Mouse (Mus musculus): ENCODE measurements around the gene Fam189a1. TPM values are rescaled to one million over a fixed set of nuclear protein-coding genes. Genes with fewer than 3 reads are reported as not detected.

The Fam189a1 gene
- polyA plus RNA-seq, 1 experiment from 2014 or later = 0.74 TPM

DNA sequence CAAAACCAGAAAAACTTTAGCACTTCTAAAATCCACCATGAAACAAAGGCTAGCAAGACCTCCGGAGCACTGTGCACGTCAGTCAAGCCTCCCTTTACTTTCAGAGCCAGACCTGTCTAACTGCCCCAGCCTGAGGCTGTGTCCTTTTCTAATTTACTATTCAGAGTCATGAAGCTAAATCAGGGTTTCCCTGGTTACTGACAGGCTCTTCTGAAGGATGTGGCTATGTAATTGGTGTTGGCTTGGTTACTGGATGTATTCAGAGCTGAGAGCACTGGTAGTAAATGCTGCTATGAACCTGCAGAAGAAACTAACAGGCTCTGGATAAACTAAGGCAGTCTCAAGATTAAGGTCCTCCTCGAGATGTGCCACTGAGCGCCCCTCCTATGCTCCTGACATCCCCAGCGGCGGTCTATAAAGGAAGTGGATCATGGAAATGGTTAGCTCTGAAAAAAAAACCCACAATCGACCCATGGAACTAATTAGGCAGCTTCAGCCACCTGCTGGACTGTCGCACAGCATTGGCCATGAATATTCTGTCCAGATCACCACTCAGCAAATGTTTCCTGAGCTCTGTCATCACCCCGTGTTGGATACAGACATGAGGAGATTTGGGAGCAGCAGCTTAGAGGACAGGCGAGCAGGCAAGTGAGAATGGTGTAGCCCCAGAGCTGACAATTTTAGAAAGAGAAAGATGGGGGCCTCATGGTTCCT is 315.3 kb downstream of the Fam189a1 start:
- Histone ChIP-seq H3K9me3 (replicated peaks; ENCODE audit: low read length) (no peaks in the 10 kb centered on the region), H3K4me3 (replicated peaks; ENCODE audit: low read depth, low read length) (no peak overlapping the region)
- TF ChIP-seq CTCF (IDR thresholded peaks at IDR 0.05; ENCODE audit: low read depth) = no peak

DNA sequence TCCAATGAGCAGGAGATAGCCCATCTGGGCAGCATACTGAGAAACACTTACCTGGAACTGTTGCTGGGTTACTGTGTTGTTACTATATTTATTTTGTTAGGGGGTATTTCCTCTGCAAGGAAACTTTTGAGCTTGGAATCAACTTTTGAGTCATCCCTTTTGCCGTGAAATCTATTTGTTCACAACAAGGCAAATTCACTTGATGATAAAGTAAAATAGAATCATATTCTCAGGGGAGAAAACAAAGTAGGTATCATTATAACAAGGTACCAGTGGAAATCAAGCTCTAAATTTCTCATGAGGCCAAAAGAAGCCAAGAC is 315.8 kb downstream of the Fam189a1 start:
- Histone ChIP-seq H3K9ac (ENCODE audit: low read depth, low read length) (no peak overlapping the region), H3K4me3 (replicated peaks; ENCODE audit: low read depth, low read length) (peak overlapping the region; percentile 16; the same call in 1 of the 2 replicates)

More for the DNA sequence above, 315.3 kb downstream of the Fam189a1 start:
- Histone ChIP-seq H3K4me2 (ENCODE audit: low read length) (no peak overlapping the region), H3K27me3 (ENCODE audit: insufficient read depth, low read length) (no peaks in the 10 kb centered on the region), H3K27ac (no peak overlapping the region), H3K9ac (ENCODE audit: low read depth, low read length) (no peak overlapping the region), H3K4me1 (replicated peaks; ENCODE audit: insufficient read depth, low read length) (0 out of 2 replicates have a peak, but pooled peaks cover 8% of the 10 kb centered on the region), H3K36me3 (ENCODE audit: insufficient read depth, low read length) (no peaks in the 10 kb centered on the region)
- ATAC-seq (replicated peaks; ENCODE audit: low FRiP score, low read depth) (no peak), DNase-seq (ENCODE audit: low spot score) (no peak)
- 71% methylated on average over 10 of the region's 10 CpGs for WGBS

DNA sequence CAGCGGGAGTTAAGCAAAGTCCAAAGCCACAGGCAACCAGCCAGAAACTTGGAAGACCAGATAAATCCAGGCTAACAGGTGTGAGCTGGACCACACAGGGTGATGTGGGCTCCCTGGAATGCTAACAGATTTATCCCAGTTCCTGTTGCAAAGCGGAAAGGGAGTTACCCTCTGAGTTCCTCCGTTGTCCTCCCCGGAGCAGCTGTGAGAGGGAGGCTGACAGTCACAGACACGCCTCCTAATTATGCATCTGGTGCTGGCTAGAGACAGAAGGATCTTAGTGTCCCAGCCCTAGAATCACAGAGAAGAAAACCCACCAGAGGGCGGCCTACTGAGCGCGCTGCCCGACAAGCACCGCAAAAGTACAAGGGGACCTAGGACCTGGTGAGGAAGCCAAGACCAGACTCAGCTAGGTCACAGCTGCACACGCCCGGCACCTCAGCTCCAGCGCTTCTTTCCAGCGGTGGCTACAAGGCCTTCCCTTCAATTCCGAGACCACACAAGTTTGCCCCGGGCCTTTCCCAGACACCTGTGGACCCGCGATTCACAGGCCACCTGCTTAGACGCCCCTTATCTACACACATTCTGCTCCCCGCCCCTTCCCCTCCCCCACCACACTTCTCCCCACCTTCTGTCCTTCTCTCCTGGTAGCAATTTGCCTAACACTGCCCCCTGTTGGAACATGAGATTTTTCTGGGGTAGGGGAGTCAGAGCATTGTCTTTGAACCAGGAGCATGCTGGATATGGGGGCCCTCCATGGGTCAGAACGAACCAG is 316.4 kb downstream of the Fam189a1 start:
- Histone ChIP-seq H3K27me3 (ENCODE audit: insufficient read depth, low read length) (no peaks in the 10 kb centered on the region), H3K4me3 (replicated peaks; ENCODE audit: low read depth, low read length) (peak overlapping the region; percentile 16), H3K27ac (peak overlapping the region; percentile 19; the same call in 1 of the 2 replicates), H3K36me3 (ENCODE audit: insufficient read depth, low read length) (no peaks in the 10 kb centered on the region), H3K9ac (ENCODE audit: low read depth, low read length) (0 out of 2 replicates have a peak overlapping the region, but pooled peaks have one; percentile 23), H3K9me3 (replicated peaks; ENCODE audit: low read length) (no peaks in the 10 kb centered on the region), H3K4me1 (replicated peaks; ENCODE audit: insufficient read depth, low read length) (0 out of 2 replicates have a peak, but pooled peaks cover 8% of the 10 kb centered on the region), H3K4me2 (ENCODE audit: low read length) (peak overlapping the region; percentile 57)
- DNase-seq (ENCODE audit: low spot score) (peak; percentile 94), ATAC-seq (replicated peaks; ENCODE audit: low FRiP score, low read depth) (peak; percentile 94)
- TF ChIP-seq CTCF (IDR thresholded peaks at IDR 0.05; ENCODE audit: low read depth) = peak; percentile 57
- WGBS = 3% methylated on average over 21 of the region's 21 CpGs

More for the DNA sequence above, 315.8 kb downstream of the Fam189a1 start:
- Histone ChIP-seq H3K9me3 (replicated peaks; ENCODE audit: low read length) (no peaks in the 10 kb centered on the region), H3K27me3 (ENCODE audit: insufficient read depth, low read length) (no peaks in the 10 kb centered on the region), H3K4me1 (replicated peaks; ENCODE audit: insufficient read depth, low read length) (0 out of 2 replicates have a peak, but pooled peaks cover 8% of the 10 kb centered on the region), H3K4me2 (ENCODE audit: low read length) (peak overlapping the region; percentile 57), H3K27ac (no peak overlapping the region), H3K36me3 (ENCODE audit: insufficient read depth, low read length) (no peaks in the 10 kb centered on the region)
- WGBS = 76% methylated on average over 1 of the region's 1 CpGs
- DNase-seq (ENCODE audit: low spot score) = no peak
- no peak for TF ChIP-seq CTCF (IDR thresholded peaks at IDR 0.05; ENCODE audit: low read depth)
- ATAC-seq (replicated peaks; ENCODE audit: low FRiP score, low read depth) = no peak

GRCm38 (mm10) chr7:64839281-64839680 is 317.1 kb downstream of the Fam189a1 start:
- ATAC-seq (replicated peaks; ENCODE audit: low FRiP score, low read depth) = no peak
- no peaks in the 10 kb centered on the region for H3K27me3 ChIP-seq (ENCODE audit: insufficient read depth, low read length)
- H3K4me3 ChIP-seq (replicated peaks; ENCODE audit: low read depth, low read length) = no peak overlapping the region
- no peak for TF ChIP-seq CTCF (IDR thresholded peaks at IDR 0.05; ENCODE audit: low read depth)
- H3K27ac ChIP-seq = no peak overlapping the region
- H3K36me3 ChIP-seq (ENCODE audit: insufficient read depth, low read length) = no peaks in the 10 kb centered on the region
- no peak for DNase-seq (ENCODE audit: low spot score)
- 0 out of 2 replicates have a peak, but pooled peaks cover 8% of the 10 kb centered on the region for H3K4me1 ChIP-seq (replicated peaks; ENCODE audit: insufficient read depth, low read length)
- H3K4me2 ChIP-seq (ENCODE audit: low read length) = no peak overlapping the region
- 49% methylated on average over 2 of the region's 2 CpGs for WGBS
- H3K9ac ChIP-seq (ENCODE audit: low read depth, low read length) = no peak overlapping the region
- no peaks in the 10 kb centered on the region for H3K9me3 ChIP-seq (replicated peaks; ENCODE audit: low read length)

DNA sequence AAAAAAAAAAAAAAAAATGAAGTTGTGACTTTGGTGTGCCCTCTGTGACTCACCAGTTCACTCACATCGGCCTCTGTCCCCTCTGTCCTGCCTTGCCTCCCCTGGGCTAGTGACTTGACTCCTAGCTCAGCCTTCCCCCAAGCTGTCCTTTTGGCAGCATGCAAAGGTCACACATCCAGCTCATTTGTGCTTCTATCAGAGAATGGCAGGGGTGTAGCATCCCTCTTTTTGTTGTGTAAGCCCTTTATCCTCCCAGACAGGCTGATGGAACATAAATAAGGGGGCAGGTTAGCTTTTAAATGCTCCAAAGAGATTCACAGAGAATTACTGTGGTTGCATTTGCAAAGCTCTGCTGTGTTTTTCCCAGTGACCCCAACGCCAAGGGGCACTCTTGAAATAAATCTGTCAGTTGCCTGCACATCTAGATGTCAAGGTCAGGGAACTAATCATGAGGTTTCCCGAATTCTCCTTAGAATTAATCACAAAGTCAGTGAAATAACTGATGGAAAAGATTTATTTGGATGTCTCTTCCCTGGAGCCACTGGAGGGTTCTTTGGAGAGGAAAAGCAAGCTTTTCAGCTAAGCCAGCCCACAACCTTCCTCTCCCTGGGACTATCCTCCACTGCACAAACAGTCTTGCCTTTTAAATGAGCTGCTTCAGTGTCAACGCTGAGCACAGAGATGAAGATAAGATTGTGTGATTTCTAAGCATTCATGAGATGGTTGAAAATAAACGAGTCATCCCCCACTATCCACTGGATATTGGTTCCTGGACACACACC is 326.0 kb downstream of the Fam189a1 start:
- H3K9me3 ChIP-seq (replicated peaks; ENCODE audit: low read length) = no peaks in the 10 kb centered on the region
- peak; percentile 13 for DNase-seq (ENCODE audit: low spot score)
- no peak overlapping the region for H3K9ac ChIP-seq (ENCODE audit: low read depth, low read length)
- H3K4me1 ChIP-seq (replicated peaks; ENCODE audit: insufficient read depth, low read length) = no peaks in the 10 kb centered on the region
- TF ChIP-seq CTCF (IDR thresholded peaks at IDR 0.05; ENCODE audit: low read depth) = no peak
- H3K4me2 ChIP-seq (ENCODE audit: low read length) = no peak overlapping the region
- no peaks in the 10 kb centered on the region for H3K27me3 ChIP-seq (ENCODE audit: insufficient read depth, low read length)
- no peaks in the 10 kb centered on the region for H3K36me3 ChIP-seq (ENCODE audit: insufficient read depth, low read length)
- no peak overlapping the region for H3K27ac ChIP-seq
- no peak for ATAC-seq (replicated peaks; ENCODE audit: low FRiP score, low read depth)
- H3K4me3 ChIP-seq (replicated peaks; ENCODE audit: low read depth, low read length) = no peak overlapping the region
- WGBS = 17% methylated on average over 5 of the region's 5 CpGs

- H3K27me3 ChIP-seq (ENCODE audit: insufficient read depth, low read length) = no peaks in the 10 kb centered on the region
- H3K4me1 ChIP-seq (replicated peaks; ENCODE audit: insufficient read depth, low read length) = no peaks in the 10 kb centered on the region
- no peak overlapping the region for H3K4me2 ChIP-seq (ENCODE audit: low read length)
- no peak for TF ChIP-seq CTCF (IDR thresholded peaks at IDR 0.05; ENCODE audit: low read depth)
- H3K4me3 ChIP-seq (replicated peaks; ENCODE audit: low read depth, low read length) = no peak overlapping the region
- no peaks in the 10 kb centered on the region for H3K36me3 ChIP-seq (ENCODE audit: insufficient read depth, low read length)
- DNase-seq (ENCODE audit: low spot score) (no peak), ATAC-seq (replicated peaks; ENCODE audit: low FRiP score, low read depth) (no peak)
- H3K27ac ChIP-seq = no peak overlapping the region
- no peak overlapping the region for H3K9ac ChIP-seq (ENCODE audit: low read depth, low read length)
- H3K9me3 ChIP-seq (replicated peaks; ENCODE audit: low read length) = no peaks in the 10 kb centered on the region
- 75% methylated on average over 5 of the region's 5 CpGs for WGBS
These were observed 335.3 kb downstream of the Fam189a1 start for GRCm38 (mm10) chr7:64821081-64821480.

Data from kidney, postnatal 0 days (tissue).